Mouse (Mus musculus): ENCODE measurements around the gene Lrrc7.
A peak's percentile ranks its signal among the peaks of the same experiment; 100 is the strongest.

Lrrc7 gene

GRCm38 (mm10) chr3:158365801-158366200 is 196.2 kb downstream of the Lrrc7 start:
- DNase-seq (ENCODE audit: low spot score in 2 of 2), result no peak

GRCm38 (mm10) chr3:158362091-158362490 is 199.9 kb downstream of the Lrrc7 start:
- DNase-seq (ENCODE audit: low spot score in 2 of 2), result no peak

GRCm38 (mm10) chr3:158356706-158357105 is 205.3 kb downstream of the Lrrc7 start:
- no peak for DNase-seq (ENCODE audit: low spot score in 2 of 2)

GRCm38 (mm10) chr3:158356194-158356593 is 205.8 kb downstream of the Lrrc7 start:
- no peak for DNase-seq (ENCODE audit: low spot score in 2 of 2)

GRCm38 (mm10) chr3:158340808-158341207 is 221.2 kb downstream of the Lrrc7 start:
- DNase-seq (ENCODE audit: low spot score in 2 of 2), result no peak

- DNase-seq (ENCODE audit: low spot score in 2 of 2), result no peak
Measured at GRCm38 (mm10) chr3:158330085-158330484, 231.9 kb downstream of the Lrrc7 start.

GRCm38 (mm10) chr3:158310391-158310790 is 251.6 kb downstream of the Lrrc7 start:
- DNase-seq (ENCODE audit: low spot score in 2 of 2), result no peak

- no peak for DNase-seq (ENCODE audit: low spot score in 2 of 2)
Measured at GRCm38 (mm10) chr3:158307415-158307814, 254.6 kb downstream of the Lrrc7 start.

- DNase-seq (ENCODE audit: low spot score in 2 of 2), result no peak
Measured at GRCm38 (mm10) chr3:158298732-158299131, 263.3 kb downstream of the Lrrc7 start.

- DNase-seq (ENCODE audit: low spot score in 2 of 2), result no peak
Measured at GRCm38 (mm10) chr3:158295041-158295440, 267.0 kb downstream of the Lrrc7 start.

- no peak for DNase-seq (ENCODE audit: low spot score in 2 of 2)
Measured at GRCm38 (mm10) chr3:158284431-158284830, 277.6 kb downstream of the Lrrc7 start.

GRCm38 (mm10) chr3:158278631-158279030 is 283.4 kb downstream of the Lrrc7 start:
- DNase-seq (ENCODE audit: low spot score in 2 of 2), result peak in 1 of 2 experiments; percentile 9

- DNase-seq (ENCODE audit: low spot score in 2 of 2), result no peak
Measured at GRCm38 (mm10) chr3:158272700-158273099, 289.3 kb downstream of the Lrrc7 start.

GRCm38 (mm10) chr3:158270887-158271286 is 291.1 kb downstream of the Lrrc7 start:
- DNase-seq (ENCODE audit: low spot score in 2 of 2), result no peak

GRCm38 (mm10) chr3:158252576-158252975 is 309.4 kb downstream of the Lrrc7 start:
- no peak for DNase-seq (ENCODE audit: low spot score in 2 of 2)

GRCm38 (mm10) chr3:158247672-158248071 is 314.3 kb downstream of the Lrrc7 start:
- DNase-seq (ENCODE audit: low spot score in 2 of 2), result no peak

GRCm38 (mm10) chr3:158210657-158211056 is 351.4 kb downstream of the Lrrc7 start:
- no peak for DNase-seq (ENCODE audit: low spot score in 2 of 2)

GRCm38 (mm10) chr3:158210026-158210425 is 352.0 kb downstream of the Lrrc7 start:
- DNase-seq (ENCODE audit: low spot score in 2 of 2), result peak; percentile 9 to 32

- no peak for DNase-seq (ENCODE audit: low spot score in 2 of 2)
Measured at GRCm38 (mm10) chr3:158207840-158208239, 354.2 kb downstream of the Lrrc7 start.

GRCm38 (mm10) chr3:158202776-158203175 is 359.2 kb downstream of the Lrrc7 start:
- no peak for DNase-seq (ENCODE audit: low spot score in 2 of 2)

GRCm38 (mm10) chr3:158195426-158195825 is 366.6 kb downstream of the Lrrc7 start:
- no peak for DNase-seq (ENCODE audit: low spot score in 2 of 2)

- DNase-seq (ENCODE audit: low spot score in 2 of 2), result no peak
Measured at GRCm38 (mm10) chr3:158193229-158193628, 368.8 kb downstream of the Lrrc7 start.

GRCm38 (mm10) chr3:158174880-158175735 is 386.9 kb downstream of the Lrrc7 start:
- DNase-seq (ENCODE audit: low spot score in 2 of 2), result no peak

- DNase-seq (ENCODE audit: low spot score in 2 of 2), result no peak
Measured at GRCm38 (mm10) chr3:158169180-158169579, 392.8 kb downstream of the Lrrc7 start.

Data from frontal cortex, postnatal 10 days (tissue).